Mouse (Mus musculus) thymus, adult 2 months (tissue): ENCODE results near the gene Cntrob. TPM values are rescaled to one million over a fixed set of nuclear protein-coding genes. Genes with fewer than 3 reads are reported as not detected.

Source experiments
- DNase-seq: peaks from one replicate; pipeline ENCODE4 v3.0.0; 2021
- H3K27ac ChIP-seq: fragments of 200-500 bp; 2 replicates; pipeline ENCODE4 v1.5.1; 2012; ENCODE audit warnings: low read length, control low read depth; ENCODE audit not compliant: control insufficient read depth, insufficient read depth
- H3K27me3 ChIP-seq: fragments of 200-500 bp; 2 replicates; pipeline ENCODE4 v1.6.1; 2012; ENCODE audit warnings: mild to moderate bottlenecking, low read length, moderate library complexity, mixed read lengths; ENCODE audit not compliant: control insufficient read depth, insufficient read depth
- H3K36me3 ChIP-seq: fragments of 200-500 bp; 2 replicates; pipeline ENCODE4 v1.6.1; 2012; ENCODE audit warnings: mild to moderate bottlenecking, low read length, moderate library complexity; ENCODE audit not compliant: control insufficient read depth, insufficient read depth
- H3K4me1 ChIP-seq: fragments of 200-500 bp; replicated peaks from 2 replicates; pipeline ENCODE4 v1.6.1; 2012; ENCODE audit warnings: low read length; ENCODE audit not compliant: control insufficient read depth, insufficient read depth
- H3K4me3 ChIP-seq: fragments of 200-500 bp; 2 replicates; pipeline ENCODE4 v1.5.1; 2012; ENCODE audit warnings: mild to moderate bottlenecking, low read length, control low read depth, moderate library complexity; ENCODE audit not compliant: control insufficient read depth, insufficient read depth
- CTCF ChIP-seq: fragments of 200-500 bp; IDR thresholded peaks from 2 replicates; pipeline ENCODE4 v1.5.1; 2012; ENCODE audit warnings: mild to moderate bottlenecking, control low read depth, low read length, moderate library complexity, borderline replicate concordance; ENCODE audit not compliant: control insufficient read depth, poor library complexity, insufficient read depth; ENCODE audit errors: extremely low read depth
- POLR2A ChIP-seq: fragments of 200-500 bp; IDR thresholded peaks from 2 replicates; pipeline ENCODE4 v1.6.1; 2012; ENCODE audit warnings: mild to moderate bottlenecking, low read length, control low read depth, moderate library complexity; ENCODE audit not compliant: control insufficient read depth, poor library complexity, insufficient read depth; ENCODE audit errors: extremely low read depth
- WGBS: fragments of 180-500 bp; shearing (Covaris S2); methylation state at CpG from one replicate; pipeline ENCODE4 v1.1.7; 2018; 5-methylcytosine and 5-hydroxymethylcytosine counted together
- polyA plus RNA-seq: library from polyadenylated mRNA; depleted of rRNA; stranded (reverse); fragments of >200 nt; gene quantifications from 2 replicates; pipeline ENCODE4 v1.2.3, GENCODE M21; 2012

Gene Cntrob
- polyA plus RNA-seq, 1 experiment: 41.5 TPM

DNA sequence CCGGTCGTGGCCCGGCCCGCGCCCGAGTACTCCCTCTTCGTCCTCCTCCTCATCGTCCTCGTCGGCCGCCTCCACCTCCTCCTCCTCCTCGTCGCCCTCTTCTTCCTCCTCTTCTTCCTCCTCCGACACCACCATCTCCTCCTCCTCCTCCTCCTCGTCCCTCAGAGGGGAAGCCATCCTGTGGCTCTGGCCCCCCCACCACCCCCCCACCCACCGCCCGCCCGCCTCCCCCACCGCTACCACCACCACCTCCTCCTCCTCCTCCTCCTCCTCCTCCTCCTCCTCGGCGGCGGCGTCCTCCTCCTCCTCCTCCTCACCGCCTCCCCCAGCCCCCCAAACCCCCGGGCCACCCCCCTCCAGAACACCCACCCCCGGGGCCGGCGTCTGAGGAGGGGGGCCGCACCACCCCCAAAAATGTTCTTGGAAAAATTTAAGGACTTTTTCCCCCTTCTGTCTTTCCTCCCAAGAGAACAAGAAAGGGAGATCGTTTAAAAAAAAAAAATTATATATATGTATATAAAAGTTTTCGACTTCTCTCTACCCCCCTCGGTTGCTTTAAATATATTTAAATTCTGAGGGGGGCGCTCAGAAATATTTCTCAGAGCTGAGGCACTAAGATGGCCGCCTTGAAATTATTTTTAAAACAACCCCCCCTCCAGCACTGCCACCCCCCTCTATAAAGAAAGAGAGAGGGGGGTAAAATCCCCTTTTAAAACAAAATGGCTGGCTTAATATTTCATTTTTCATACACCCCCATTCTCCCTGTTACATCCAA, 45.8 kb upstream of the Cntrob start, which contains the start of gene Chd3:
TSS of gene Chd3 (minus strand) at position 192 of the 775 bp plus-strand sequence.
- Histone ChIP-seq H3K27ac (peak within 1 kb of the TSS; percentile 89), H3K36me3 (no peaks in the 10 kb centered on the region), H3K4me3 (peak within 1 kb of the TSS; percentile 90), H3K4me1 (peaks cover 44% of the 10 kb centered on the region), H3K27me3 (no peaks in the 10 kb centered on the region)
- no peak for DNase-seq
- under 1% methylated on average over 22 of the region's 34 CpGs for WGBS
- TF ChIP-seq POLR2A (no peak), CTCF (no peak)

DNA sequence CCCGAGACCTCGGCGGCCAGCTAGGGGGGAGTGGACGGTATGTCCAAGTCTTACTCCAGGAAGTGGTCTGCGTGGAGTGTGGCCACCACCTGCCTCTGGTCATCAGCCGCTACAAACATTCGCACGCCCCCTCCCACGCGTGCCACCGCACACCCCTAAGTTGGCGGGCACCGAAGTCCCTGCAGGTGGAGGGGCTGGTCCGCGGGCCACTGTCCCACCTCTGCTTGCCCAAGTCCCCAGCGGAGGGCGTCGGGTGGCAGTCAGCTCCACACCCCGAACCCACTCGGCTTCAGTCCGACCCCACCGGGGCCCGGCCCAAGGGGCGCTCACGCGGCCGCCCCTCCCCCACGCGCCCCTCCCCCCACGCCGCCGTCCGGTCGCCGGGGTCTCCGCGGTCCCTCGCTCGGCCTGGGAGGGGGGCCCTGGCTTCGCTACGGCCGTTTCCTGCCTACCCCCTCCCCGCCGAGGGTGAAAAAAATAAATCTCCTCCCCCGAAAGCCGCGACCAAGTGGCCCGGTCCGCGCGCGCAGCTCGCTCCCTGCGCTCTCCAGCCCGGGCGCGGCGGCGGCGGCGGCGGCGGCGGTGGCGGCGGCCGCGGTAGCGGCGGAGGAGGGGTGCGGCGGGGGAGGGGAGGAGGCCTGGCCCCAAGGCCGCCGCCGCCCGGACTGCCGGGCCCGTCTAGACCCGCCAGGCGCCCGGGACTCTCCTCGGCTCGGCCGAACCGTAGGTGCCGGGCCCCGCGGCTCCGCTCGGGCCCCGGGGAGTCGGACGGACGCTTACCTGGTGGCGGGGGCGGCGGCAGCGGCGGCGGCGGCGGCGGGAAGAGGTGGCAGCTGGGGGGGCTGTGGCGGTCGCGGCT, 45.0 kb upstream of the Cntrob start:
- peak overlapping the region; percentile 89 for H3K27ac ChIP-seq
- H3K4me1 ChIP-seq: peaks cover 44% of the 10 kb centered on the region
- WGBS: under 1% methylated on average over 97 of the region's 106 CpGs
- no peaks in the 10 kb centered on the region for H3K36me3 ChIP-seq
- peak overlapping the region; percentile 90 for H3K4me3 ChIP-seq
- H3K27me3 ChIP-seq: no peaks in the 10 kb centered on the region
- no peak for TF ChIP-seq POLR2A
- no peak for TF ChIP-seq CTCF
- DNase-seq: peak; percentile 50

DNA sequence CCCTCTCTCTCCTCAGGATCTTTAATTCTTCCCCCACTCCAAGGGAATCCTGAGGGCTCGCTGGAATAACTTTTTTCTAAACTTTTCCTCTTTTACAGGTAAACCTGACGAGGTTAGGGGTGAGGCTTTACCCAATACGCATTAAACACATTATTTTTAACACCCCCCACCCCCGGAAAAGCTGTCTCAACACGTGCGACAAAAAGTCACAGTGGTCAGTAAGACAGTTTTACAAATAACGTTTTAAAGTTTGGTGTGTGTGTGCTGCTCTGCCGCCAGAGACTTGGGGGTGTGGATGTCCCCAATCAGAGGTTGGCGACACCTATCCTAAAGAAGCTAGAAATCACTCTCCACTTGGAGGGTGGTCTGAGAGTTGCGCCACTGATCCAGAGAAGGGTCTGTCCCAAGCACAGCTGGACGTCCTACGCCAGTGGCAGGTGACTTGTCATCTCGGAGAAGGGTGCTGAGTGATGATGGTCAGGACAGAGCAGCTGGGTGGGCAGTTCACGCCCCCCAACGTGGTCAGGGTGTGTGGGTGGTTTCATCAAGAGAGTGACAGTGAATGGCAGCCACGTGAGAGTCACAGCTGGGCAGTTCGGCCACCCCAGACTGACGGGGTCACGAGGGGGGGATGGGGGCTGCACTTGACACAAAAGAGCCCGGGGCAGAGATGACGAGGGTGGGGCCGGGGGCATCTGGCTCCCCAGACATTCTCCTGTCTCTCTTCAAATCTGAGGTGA, 44.2 kb upstream of the Cntrob start:
- peak; percentile 31 for DNase-seq
- Histone ChIP-seq H3K27me3 (no peaks in the 10 kb centered on the region), H3K4me1 (peaks cover 44% of the 10 kb centered on the region), H3K27ac (peak overlapping the region; percentile 89), H3K36me3 (peaks cover 2% of the 10 kb centered on the region; the same call in 1 of the 2 replicates), H3K4me3 (peak overlapping the region; percentile 90)
- no peak for TF ChIP-seq CTCF
- TF ChIP-seq POLR2A: no peak
- under 1% methylated on average over 22 of the region's 22 CpGs for WGBS

- Histone ChIP-seq H3K4me3 (peak overlapping the region; percentile 90), H3K36me3 (peaks cover 8% of the 10 kb centered on the region; the same call in 1 of the 2 replicates), H3K4me1 (peaks cover 41% of the 10 kb centered on the region), H3K27ac (peak overlapping the region; percentile 89), H3K27me3 (no peaks in the 10 kb centered on the region)
- peak; percentile 62 for DNase-seq
- WGBS: under 1% methylated on average over 22 of the region's 22 CpGs
- TF ChIP-seq POLR2A (no peak), CTCF (no peak)
Measured at GRCm38 (mm10) chr11:69366855-69367615, 43.5 kb upstream of the Cntrob start.

- WGBS: under 1% methylated on average over 26 of the region's 26 CpGs
Measured at GRCm38 (mm10) chr11:69366157-69366854, 42.7 kb upstream of the Cntrob start.

More at GRCm38 (mm10) chr11:69366157-69366854, 42.7 kb upstream of the Cntrob start:
- peak; percentile 90 for DNase-seq
- Histone ChIP-seq H3K27ac (peak overlapping the region; percentile 42), H3K27me3 (no peaks in the 10 kb centered on the region), H3K4me3 (peak overlapping the region; percentile 44), H3K4me1 (peaks cover 37% of the 10 kb centered on the region), H3K36me3 (peaks cover 10% of the 10 kb centered on the region; the same call in 1 of the 2 replicates)
- TF ChIP-seq POLR2A (peak; percentile 51; the same call in 1 of the 2 replicates), CTCF (no peak; the same call in 1 of the 2 replicates)
